Mouse (Mus musculus) activated CD4-positive, CD25-positive, alpha-beta regulatory T cell, adult 4 months (primary cell): ENCODE measurements around the gene Cga. TPM values are rescaled to one million over a fixed set of nuclear protein-coding genes. Genes with fewer than 3 reads are reported as not detected.

Source experiments
- ATAC-seq: one replicate; pipeline ENCODE4 v1.8.0; 2017
- polyA plus RNA-seq, 2 experiments: library from polyadenylated mRNA; unstranded; fragments of 100-300 nt; shearing (Covaris generic); gene quantifications; one replicate each; pipeline ENCODE4 v1.2.1; 2017

Cga gene
- not detected for polyA plus RNA-seq

- no peak for ATAC-seq
Measured at GRCm38 (mm10) chr4:34893479-34893878, at the start of gene Cga. Gene Cga (plus strand): TSS chr4:34893779.

- no peak for ATAC-seq
Measured at GRCm38 (mm10) chr4:34843839-34844238, 49.7 kb upstream of the Cga start.

- ATAC-seq, result peak; percentile 44
Measured at GRCm38 (mm10) chr4:34847679-34848309, 45.8 kb upstream of the Cga start.

- no peak for ATAC-seq
Measured at GRCm38 (mm10) chr4:34850156-34850555, 43.4 kb upstream of the Cga start.

- no peak for ATAC-seq
Measured at GRCm38 (mm10) chr4:34852051-34852450, 41.5 kb upstream of the Cga start.

GRCm38 (mm10) chr4:34855966-34856365 is 37.6 kb upstream of the Cga start:
- ATAC-seq, result no peak

- ATAC-seq, result no peak
Measured at GRCm38 (mm10) chr4:34858903-34859302, 34.7 kb upstream of the Cga start.

- ATAC-seq, result no peak
Measured at GRCm38 (mm10) chr4:34859416-34859815, 34.2 kb upstream of the Cga start.

- no peak for ATAC-seq
Measured at GRCm38 (mm10) chr4:34861438-34861837, 32.1 kb upstream of the Cga start.

- ATAC-seq, result no peak
Measured at GRCm38 (mm10) chr4:34869813-34870212, 23.8 kb upstream of the Cga start.

GRCm38 (mm10) chr4:34872896-34873495 is 20.6 kb upstream of the Cga start:
- no peak for ATAC-seq

GRCm38 (mm10) chr4:34874234-34874633 is 19.3 kb upstream of the Cga start:
- ATAC-seq, result no peak

- ATAC-seq, result peak; percentile 69
Measured at GRCm38 (mm10) chr4:34880921-34881650, 12.5 kb upstream of the Cga start.

GRCm38 (mm10) chr4:34881851-34882250 is 11.7 kb upstream of the Cga start:
- no peak for ATAC-seq

GRCm38 (mm10) chr4:34882291-34882769 is 11.2 kb upstream of the Cga start:
- peak; percentile 33 for ATAC-seq

GRCm38 (mm10) chr4:34882818-34883217 is 10.8 kb upstream of the Cga start, which contains the start of gene Zfp292:
Gene Zfp292 (minus strand): TSS chr4:34882960.
- ATAC-seq, result peak; percentile 72

GRCm38 (mm10) chr4:34883366-34884029 is 10.1 kb upstream of the Cga start:
- ATAC-seq, result no peak

GRCm38 (mm10) chr4:34885631-34886351 is 7.8 kb upstream of the Cga start:
- no peak for ATAC-seq

- ATAC-seq, result peak; percentile 70
Measured at GRCm38 (mm10) chr4:34886490-34887111, 7.0 kb upstream of the Cga start.

GRCm38 (mm10) chr4:34887295-34887694 is 6.3 kb upstream of the Cga start:
- no peak for ATAC-seq

- ATAC-seq, result no peak
Measured at GRCm38 (mm10) chr4:34889101-34889811, 4.3 kb upstream of the Cga start.
